Mouse (Mus musculus): ENCODE measurements at regions not wholly inside any gene's neighbourhood (a gene's known extent, or its start where the extent isn't known, plus 50 kb on each side); places are given as distances from the start of the nearest gene placed in this dataset.
"Not testable (repeated sequence)": the region's sequence is repeated elsewhere in the genome, so short reads cannot be mapped to it uniquely, and the experiment has no call there.

GRCm38 (mm10) chr16:3114473-3115335 lies 476.1 kb upstream of the Olfr161 start:
- ATAC-seq (ENCODE audit: low FRiP score, low read depth): peak; percentile 95
- not testable (repeated sequence) for H3K4me3 ChIP-seq; H3K36me3 ChIP-seq; H3K9ac ChIP-seq; H3K9me3 ChIP-seq; H3K27me3 ChIP-seq; H3K27ac ChIP-seq (replicated peaks); H3K4me2 ChIP-seq; H3K4me1 ChIP-seq (replicated peaks)
- WGBS: 51% methylated on average over 3 of the region's 3 CpGs

GRCm38 (mm10) chr16:3115336-3116112 lies 475.3 kb upstream of the Olfr161 start:
- H3K36me3 ChIP-seq; H3K4me3 ChIP-seq; H3K4me2 ChIP-seq; H3K27me3 ChIP-seq; H3K4me1 ChIP-seq (replicated peaks); H3K27ac ChIP-seq (replicated peaks); H3K9ac ChIP-seq; H3K9me3 ChIP-seq: not testable (repeated sequence)
- WGBS: 75% methylated on average over 8 of the region's 9 CpGs
- ATAC-seq (ENCODE audit: low FRiP score, low read depth): peak; percentile 88

- not testable (repeated sequence) for H3K4me2 ChIP-seq; H3K9me3 ChIP-seq; H3K27me3 ChIP-seq; ATAC-seq (ENCODE audit: low FRiP score, low read depth); H3K4me1 ChIP-seq (replicated peaks); H3K27ac ChIP-seq (replicated peaks); H3K36me3 ChIP-seq; H3K9ac ChIP-seq; H3K4me3 ChIP-seq
- 83% methylated on average over 2 of the region's 3 CpGs for WGBS
These were observed 474.7 kb upstream of the Olfr161 start for GRCm38 (mm10) chr16:3116113-3116511.

- not testable (repeated sequence) for H3K4me1 ChIP-seq (replicated peaks); H3K4me3 ChIP-seq
These were observed 469.6 kb upstream of the Olfr161 start for GRCm38 (mm10) chr16:3121216-3121615.

GRCm38 (mm10) chr16:3122145-3122860 lies 468.5 kb upstream of the Olfr161 start:
- not testable (repeated sequence) for H3K9me3 ChIP-seq; H3K4me3 ChIP-seq; H3K27ac ChIP-seq (replicated peaks); H3K27me3 ChIP-seq; ATAC-seq (ENCODE audit: low FRiP score, low read depth); H3K9ac ChIP-seq; H3K36me3 ChIP-seq; H3K4me1 ChIP-seq (replicated peaks); H3K4me2 ChIP-seq
- 59% methylated on average over 4 of the region's 6 CpGs for WGBS

More at GRCm38 (mm10) chr16:3121216-3121615, 469.6 kb upstream of the Olfr161 start:
- H3K36me3 ChIP-seq; H3K9me3 ChIP-seq; H3K27me3 ChIP-seq; H3K4me2 ChIP-seq; H3K27ac ChIP-seq (replicated peaks); ATAC-seq (ENCODE audit: low FRiP score, low read depth); H3K9ac ChIP-seq: not testable (repeated sequence)

- H3K9me3 ChIP-seq; H3K4me1 ChIP-seq (replicated peaks); H3K4me2 ChIP-seq; H3K27me3 ChIP-seq; H3K4me3 ChIP-seq; H3K9ac ChIP-seq; H3K36me3 ChIP-seq; H3K27ac ChIP-seq (replicated peaks); ATAC-seq (ENCODE audit: low FRiP score, low read depth): not testable (repeated sequence)
- 70% methylated on average over 8 of the region's 8 CpGs for WGBS
These were observed 467.9 kb upstream of the Olfr161 start for GRCm38 (mm10) chr16:3122861-3123477.

GRCm38 (mm10) chr16:3127317-3127716 lies 463.5 kb upstream of the Olfr161 start:
- H3K27me3 ChIP-seq; H3K9me3 ChIP-seq; H3K9ac ChIP-seq; H3K4me3 ChIP-seq; H3K4me1 ChIP-seq (replicated peaks); H3K4me2 ChIP-seq; H3K36me3 ChIP-seq; H3K27ac ChIP-seq (replicated peaks): not testable (repeated sequence)
- WGBS: 44% methylated on average over 2 of the region's 2 CpGs
- ATAC-seq (ENCODE audit: low FRiP score, low read depth): peak; percentile 56; the same call in 1 of the 2 replicates
